Mouse (Mus musculus) megakaryocyte, adult 5-6 weeks (primary cell): ENCODE data around the gene Wfdc15a. TPM values are rescaled to one million over a fixed set of nuclear protein-coding genes. Genes with fewer than 3 reads are reported as not detected.

Experiments used
- ATAC-seq: 2 replicates; pipeline ENCODE4 v1.8.0; 2016; ENCODE audit warnings: mild to moderate bottlenecking, inconsistent platforms; ENCODE audit not compliant: poor library complexity, severe bottlenecking
- total RNA-seq, 2 experiments: library from RNA; stranded (forward) in 1 of 2; stranded (reverse) in 1 of 2; fragments of 153-499, 151-499 nt in 1 of 2; fragments of 221-1000, 200-1000 nt in 1 of 2; gene quantifications; 2 replicates each; pipeline versions ENCODE4 v1.2.3 to v1.2.4; 2015 to 2017

Wfdc15a gene
- total RNA-seq, 2 experiments from 2014 or later: not detected

GRCm38 (mm10) chr2:164180124-164180523 lies 19.8 kb downstream of the Wfdc15a start:
- ATAC-seq: no peak

GRCm38 (mm10) chr2:164177831-164178230 lies 22.1 kb downstream of the Wfdc15a start:
- no peak for ATAC-seq

- no peak for ATAC-seq
These were observed 24.1 kb downstream of the Wfdc15a start for GRCm38 (mm10) chr2:164175850-164176249.

GRCm38 (mm10) chr2:164174649-164175395 lies 25.1 kb downstream of the Wfdc15a start:
- no peak for ATAC-seq

- ATAC-seq: no peak
These were observed 26.5 kb downstream of the Wfdc15a start for GRCm38 (mm10) chr2:164173394-164173793.

- no peak for ATAC-seq
These were observed 29.0 kb downstream of the Wfdc15a start, which contains the start of gene Kcns1 for GRCm38 (mm10) chr2:164170902-164171301. Gene Kcns1, minus strand, starts transcription at chr2:164171113.

- ATAC-seq: no peak
These were observed 29.6 kb downstream of the Wfdc15a start for GRCm38 (mm10) chr2:164170326-164170725.

GRCm38 (mm10) chr2:164168571-164168946 lies 31.4 kb downstream of the Wfdc15a start:
- no peak for ATAC-seq

GRCm38 (mm10) chr2:164167752-164168570 lies 32.0 kb downstream of the Wfdc15a start:
- ATAC-seq: no peak

GRCm38 (mm10) chr2:164164941-164165340 lies 35.0 kb downstream of the Wfdc15a start:
- no peak for ATAC-seq

GRCm38 (mm10) chr2:164161515-164162055 lies 38.3 kb downstream of the Wfdc15a start:
- ATAC-seq: no peak

GRCm38 (mm10) chr2:164158838-164159237 lies 41.1 kb downstream of the Wfdc15a start:
- no peak for ATAC-seq

GRCm38 (mm10) chr2:164156158-164156557 lies 43.8 kb downstream of the Wfdc15a start:
- no peak for ATAC-seq

GRCm38 (mm10) chr2:164154007-164154406 lies 45.9 kb downstream of the Wfdc15a start:
- no peak for ATAC-seq

- no peak for ATAC-seq
These were observed 47.6 kb downstream of the Wfdc15a start for GRCm38 (mm10) chr2:164152341-164152740.

GRCm38 (mm10) chr2:164150086-164150760 lies 49.7 kb downstream of the Wfdc15a start:
- no peak for ATAC-seq

Other genes with a start within 250 kb of the Wfdc15a start
- gene Ywhab, start 205.2 kb downstream of the Wfdc15a start, total RNA-seq (2015): 176 and 197 TPM in 2 replicates
- 73.5 and 93.5 TPM in 2 replicates for gene Ywhab, start 205.2 kb downstream of the Wfdc15a start, total RNA-seq (2017)
- gene Pabpc1l, start 174.7 kb downstream of the Wfdc15a start, total RNA-seq (2015): 12.9 and 19.1 TPM in 2 replicates
- gene Pabpc1l, start 174.7 kb downstream of the Wfdc15a start, total RNA-seq (2017): 2.5 and 4.8 TPM in 2 replicates
- gene Stk4, start 129.8 kb downstream of the Wfdc15a start, total RNA-seq (2015): 227 and 248 TPM in 2 replicates
- gene Stk4, start 129.8 kb downstream of the Wfdc15a start, total RNA-seq (2017): 185 and 193 TPM in 2 replicates
- 45.3 and 49.1 TPM in 2 replicates for gene Tomm34, start 129.0 kb downstream of the Wfdc15a start, total RNA-seq (2015)
- gene Tomm34, start 129.0 kb downstream of the Wfdc15a start, total RNA-seq (2017): 48.3 and 49.8 TPM in 2 replicates
- gene Kcns1, start 29.0 kb downstream of the Wfdc15a start, total RNA-seq (2015): not detected in 2 replicates
- gene Kcns1, start 29.0 kb downstream of the Wfdc15a start, total RNA-seq (2017): not detected in 2 replicates
- not detected in 2 replicates for gene Wfdc5, start 17.4 kb downstream of the Wfdc15a start, total RNA-seq (2015)
- not detected in 2 replicates for gene Wfdc5, start 17.4 kb downstream of the Wfdc15a start, total RNA-seq (2017)
- not detected in 2 replicates for gene Wfdc12, start 9.5 kb downstream of the Wfdc15a start, total RNA-seq (2015)
- gene Wfdc12, start 9.5 kb downstream of the Wfdc15a start, total RNA-seq (2017): not detected in 2 replicates
- not detected in 2 replicates for gene Wfdc15b, start 21.5 kb upstream of the Wfdc15a start, total RNA-seq (2015)
- not detected in 2 replicates for gene Wfdc15b, start 21.5 kb upstream of the Wfdc15a start, total RNA-seq (2017)
- gene Svs2, start 38.3 kb upstream of the Wfdc15a start, total RNA-seq (2015): not detected in 2 replicates
- gene Svs2, start 38.3 kb upstream of the Wfdc15a start, total RNA-seq (2017): not detected in 2 replicates
- not detected in 2 replicates for gene Svs3b, start 56.5 kb upstream of the Wfdc15a start, total RNA-seq (2015)
- gene Svs3b, start 56.5 kb upstream of the Wfdc15a start, total RNA-seq (2017): not detected in 2 replicates
- gene Svs4, start 78.3 kb upstream of the Wfdc15a start, total RNA-seq (2015): not detected in 2 replicates
- gene Svs4, start 78.3 kb upstream of the Wfdc15a start, total RNA-seq (2017): not detected in 2 replicates
- not detected in 2 replicates for gene Svs3a, start 89.1 kb upstream of the Wfdc15a start, total RNA-seq (2015)
- gene Svs3a, start 89.1 kb upstream of the Wfdc15a start, total RNA-seq (2017): not detected in 2 replicates
- not detected in 2 replicates for gene Svs6, start 116.6 kb upstream of the Wfdc15a start, total RNA-seq (2015)
- not detected in 2 replicates for gene Svs6, start 116.6 kb upstream of the Wfdc15a start, total RNA-seq (2017)
- gene Svs5, start 132.6 kb upstream of the Wfdc15a start, total RNA-seq (2015): not detected in 2 replicates
- gene Svs5, start 132.6 kb upstream of the Wfdc15a start, total RNA-seq (2017): not detected in 2 replicates
- 454 and 463 TPM in 2 replicates for gene Slpi, start 189.0 kb upstream of the Wfdc15a start, total RNA-seq (2015)
- 81.4 and 109 TPM in 2 replicates for gene Slpi, start 189.0 kb upstream of the Wfdc15a start, total RNA-seq (2017)
- not detected in 2 replicates for gene Rbpjl, start 203.0 kb upstream of the Wfdc15a start, total RNA-seq (2015)
- gene Rbpjl, start 203.0 kb upstream of the Wfdc15a start, total RNA-seq (2017): not detected in 2 replicates
- gene Matn4, start 205.0 kb upstream of the Wfdc15a start, total RNA-seq (2015): not detected in 2 replicates
- gene Matn4, start 205.0 kb upstream of the Wfdc15a start, total RNA-seq (2017): not detected in 2 replicates
- 0.76 and 0.82 TPM in 2 replicates for gene Sdc4, start 243.8 kb upstream of the Wfdc15a start, total RNA-seq (2015)
- gene Sdc4, start 243.8 kb upstream of the Wfdc15a start, total RNA-seq (2017): 0.49 and 0.88 TPM in 2 replicates